Mouse (Mus musculus): Measurements from ENCODE around the gene Gm49776.

GRCm38 (mm10) chr16:18197881-18198280 lies 60.2 kb downstream of the Gm49776 start:
- no peak for TF ChIP-seq CTCF (IDR thresholded peaks at IDR 0.05; ENCODE audit: extremely low read depth, insufficient read length, insufficient replicate concordance, low read depth, low read length)
- TF ChIP-seq POLR2A (IDR thresholded peaks at IDR 0.05; ENCODE audit: low read depth, low read length) = no peak
